Mouse (Mus musculus) regulatory T cell (primary cell): ENCODE data around the gene Nkx2-9.

Experiments used
- in situ Hi-C: fragments of 300-600 bp; cut with MboI, MseI; formaldehyde crosslinking; loops from one replicate; pipeline ENCODE4 v1.15.1; 2025; ENCODE audit warnings: high pct_unique_total_duplicates

Nkx2-9 gene

DNA sequence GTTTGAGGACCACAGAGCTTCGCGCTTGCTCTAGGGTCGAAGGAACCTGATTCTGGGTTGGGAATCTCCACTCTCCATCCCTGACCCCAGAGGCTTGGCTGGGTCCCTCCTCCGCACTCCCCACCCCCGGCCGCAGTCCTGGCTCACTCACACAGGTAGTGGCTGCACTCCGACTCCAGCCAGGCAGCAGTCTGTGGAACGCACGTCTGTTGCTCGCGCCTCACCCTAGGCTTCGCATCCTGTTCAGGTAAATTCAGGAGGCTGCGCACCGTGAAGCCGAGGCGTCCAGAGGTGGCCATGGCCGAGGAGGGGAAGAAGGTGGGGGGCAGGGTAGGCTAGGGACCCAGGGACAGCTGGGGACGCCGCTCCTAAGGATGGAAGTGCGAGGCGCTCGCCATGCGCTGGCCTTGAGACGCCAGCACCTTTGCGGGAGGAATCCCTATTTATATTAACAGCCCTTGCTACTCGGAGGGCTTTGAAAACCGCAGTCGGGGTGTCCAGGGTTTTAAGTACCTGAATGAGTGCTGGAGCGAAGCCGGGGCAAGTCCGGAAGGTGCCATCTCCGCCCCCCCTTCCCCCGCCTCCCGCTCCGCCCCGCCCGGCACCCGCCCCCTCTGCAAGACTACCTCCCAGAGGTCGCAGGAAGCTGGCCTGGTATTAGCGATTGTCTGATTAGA, at the start of gene Nkx2-9:
Gene Nkx2-9, minus strand, starts transcription at position 524 of the 677 bp plus-strand sequence.
- in situ Hi-C loops, result no loop called here

DNA sequence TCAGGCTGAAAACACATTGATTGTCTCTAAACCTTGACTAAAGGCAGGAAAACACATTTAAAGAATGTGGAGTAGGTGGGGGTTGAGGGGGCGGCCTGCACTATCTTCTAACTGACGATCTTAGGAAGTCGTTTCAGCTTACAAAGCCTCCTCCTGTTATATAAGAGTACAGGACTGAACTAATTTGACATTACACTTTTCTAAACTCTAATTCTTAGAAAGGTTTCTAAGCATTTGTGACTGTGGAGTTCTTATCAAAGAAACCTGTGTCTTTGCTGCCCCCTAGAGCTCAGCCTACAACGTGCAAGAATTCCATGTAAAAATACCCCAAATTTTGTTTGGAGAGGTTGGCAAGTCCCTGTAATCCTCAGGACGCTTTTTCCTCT, 24.1 kb upstream of the Nkx2-9 start:
- in situ Hi-C loops, result no loop called here

DNA sequence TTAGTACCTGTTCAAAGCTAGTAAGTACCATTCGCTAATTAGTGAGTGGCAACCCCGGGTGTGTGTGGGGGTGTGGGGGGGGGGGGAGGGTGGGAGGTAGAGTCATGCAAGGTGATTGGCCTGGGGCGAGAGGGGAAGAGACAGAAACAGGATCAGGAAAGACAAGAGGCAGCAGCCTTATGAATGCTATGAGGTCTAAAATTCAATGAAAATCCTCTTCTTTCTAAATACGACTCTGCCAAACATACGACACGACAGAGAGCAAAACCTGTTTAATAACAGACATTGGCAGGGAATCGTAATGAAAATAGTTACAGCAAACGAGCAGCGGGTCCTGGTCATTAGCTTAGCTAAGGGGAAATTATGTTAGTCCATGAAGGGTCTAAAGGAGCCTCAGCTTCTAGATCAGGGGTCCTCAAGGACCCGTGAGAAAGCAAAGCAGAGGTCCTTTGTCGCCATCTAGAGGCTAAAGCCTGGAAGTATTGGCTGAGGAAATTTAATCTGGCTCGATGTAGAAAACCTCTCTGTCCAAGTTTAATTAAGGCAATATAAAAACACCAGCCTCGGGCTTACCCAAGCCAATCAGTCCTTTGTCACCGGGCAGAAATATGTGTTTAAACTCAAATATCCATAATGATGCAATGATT, 23.6 kb upstream of the Nkx2-9 start:
- in situ Hi-C loops, result no loop called here

DNA sequence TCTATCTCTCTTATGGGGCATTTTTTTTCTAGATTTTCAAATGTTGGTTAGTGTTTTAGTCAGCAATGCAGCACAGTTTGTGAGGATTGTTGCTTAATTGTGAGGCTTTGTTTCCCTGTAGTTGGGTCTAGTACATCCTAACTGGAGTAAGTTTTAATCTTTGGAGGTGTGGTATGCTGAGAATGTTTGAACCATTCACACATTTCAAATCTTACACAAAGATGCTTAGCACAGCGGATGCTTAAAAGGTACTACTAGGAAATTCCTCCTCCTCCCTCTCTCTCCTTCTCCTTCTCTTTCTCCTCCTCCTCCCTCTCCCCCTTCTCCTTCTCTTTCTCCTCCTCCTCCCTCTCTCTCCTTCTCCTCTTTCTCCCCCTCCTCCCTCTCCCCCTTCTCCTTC, 3.0 kb upstream of the Nkx2-9 start:
- in situ Hi-C loops, result no loop called here

DNA sequence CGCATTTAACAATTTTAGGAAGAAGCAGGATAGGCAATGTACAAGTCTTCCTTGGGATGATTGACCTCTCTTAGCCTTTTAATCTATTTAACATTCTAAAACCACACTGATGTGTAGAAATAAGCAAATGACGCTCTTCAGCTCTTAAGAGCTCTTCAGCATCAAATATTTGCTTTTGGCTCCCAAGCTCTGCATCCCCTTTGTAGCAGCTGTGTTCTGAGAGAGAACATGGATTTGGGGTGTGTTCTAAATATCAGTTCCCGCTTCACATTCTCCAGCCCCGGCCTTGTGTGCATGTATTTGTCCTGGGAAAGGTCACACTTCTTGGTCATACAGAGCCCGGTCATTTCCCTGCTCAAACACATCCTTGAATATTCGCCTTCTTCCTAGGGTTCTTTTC, 2.3 kb upstream of the Nkx2-9 start:
- in situ Hi-C loops, result no loop called here

DNA sequence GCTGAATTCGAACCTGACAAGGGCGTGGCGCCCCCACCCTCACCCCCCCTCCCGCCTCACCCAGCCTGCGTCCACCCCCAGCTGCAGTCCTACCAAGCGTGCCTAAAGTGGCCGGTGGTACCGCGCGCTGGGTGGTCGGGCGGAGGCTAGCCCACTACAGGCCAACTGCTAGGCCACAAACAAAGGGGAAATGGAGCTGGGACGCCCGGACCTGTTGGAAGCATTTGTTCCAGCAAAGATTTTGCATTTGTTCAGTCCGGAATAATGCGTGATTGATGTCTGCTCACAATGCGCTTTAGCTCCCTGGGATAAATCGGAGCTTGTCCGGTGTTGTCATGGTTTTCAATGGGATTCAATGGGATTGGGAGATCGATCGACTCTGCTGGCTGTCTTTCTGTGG, 1.4 kb upstream of the Nkx2-9 start:
- in situ Hi-C loops, result no loop called here

DNA sequence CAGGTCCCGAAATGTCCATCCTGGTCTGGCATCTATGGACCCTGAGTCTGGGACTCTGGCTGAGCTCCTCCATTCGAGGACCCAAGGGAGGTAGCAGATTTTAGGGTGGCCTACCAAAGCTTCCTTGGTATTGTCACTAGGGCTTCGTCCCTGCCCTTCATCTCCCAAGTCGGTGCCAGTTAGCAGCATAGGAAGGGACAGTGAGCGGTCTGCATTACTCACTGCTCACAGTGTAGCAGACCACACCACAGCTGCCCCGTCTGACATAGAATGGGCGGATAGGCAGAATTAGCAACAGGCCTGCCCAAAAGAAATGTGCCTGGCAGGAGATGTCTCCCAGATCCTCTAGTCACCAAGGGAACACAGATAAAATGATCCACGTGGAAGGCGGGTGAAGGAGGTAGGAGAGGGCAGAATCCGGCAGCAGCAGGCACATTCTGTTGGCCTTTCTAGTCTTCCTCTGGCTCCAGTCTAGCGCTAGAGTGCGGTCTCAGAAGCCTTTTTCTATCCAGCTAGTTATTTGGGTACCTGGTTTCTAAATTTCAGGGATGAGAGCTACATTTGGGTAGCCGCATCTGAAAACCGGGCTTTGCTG, 929 bp upstream of the Nkx2-9 start:
- in situ Hi-C loops, result no loop called here

DNA sequence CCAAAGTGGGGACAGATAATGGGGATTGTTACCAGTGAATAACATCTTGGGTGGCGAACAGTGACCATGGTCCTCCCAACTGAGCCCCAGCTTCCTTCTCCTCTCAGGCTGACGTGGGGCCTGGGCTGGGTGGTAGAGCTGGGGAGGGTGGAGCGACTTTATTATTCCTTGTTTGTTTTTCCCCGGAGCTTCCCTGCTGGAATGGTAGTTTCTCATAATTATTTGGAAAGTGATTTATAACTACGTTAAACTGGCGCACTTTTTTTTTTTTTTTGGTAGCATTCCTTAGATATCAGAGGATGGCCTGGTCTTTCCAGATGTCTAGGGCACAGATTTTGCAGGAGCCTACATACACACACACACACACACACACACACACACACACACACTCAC, 350 bp upstream of the Nkx2-9 start:
- in situ Hi-C loops, result no loop called here

DNA sequence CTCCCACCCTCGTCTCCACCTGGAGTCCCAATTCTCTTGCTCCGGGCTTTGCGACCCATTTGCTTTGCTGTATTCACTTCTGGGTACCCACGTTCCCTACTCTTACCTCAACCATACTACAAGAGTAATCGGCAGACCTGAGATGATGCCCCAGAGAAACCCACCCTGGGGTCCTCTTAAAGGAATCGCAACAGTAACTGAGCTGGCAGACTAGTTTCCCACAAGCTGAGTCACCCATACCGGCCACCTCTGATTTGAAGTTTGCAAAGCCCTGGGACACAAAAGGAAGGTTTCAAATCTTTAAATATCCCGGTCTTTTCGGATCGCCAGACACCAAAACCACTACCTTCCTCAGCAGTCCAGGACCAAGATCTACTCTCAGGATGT, 742 bp downstream of the Nkx2-9 start:
- in situ Hi-C loops, result no loop called here

DNA sequence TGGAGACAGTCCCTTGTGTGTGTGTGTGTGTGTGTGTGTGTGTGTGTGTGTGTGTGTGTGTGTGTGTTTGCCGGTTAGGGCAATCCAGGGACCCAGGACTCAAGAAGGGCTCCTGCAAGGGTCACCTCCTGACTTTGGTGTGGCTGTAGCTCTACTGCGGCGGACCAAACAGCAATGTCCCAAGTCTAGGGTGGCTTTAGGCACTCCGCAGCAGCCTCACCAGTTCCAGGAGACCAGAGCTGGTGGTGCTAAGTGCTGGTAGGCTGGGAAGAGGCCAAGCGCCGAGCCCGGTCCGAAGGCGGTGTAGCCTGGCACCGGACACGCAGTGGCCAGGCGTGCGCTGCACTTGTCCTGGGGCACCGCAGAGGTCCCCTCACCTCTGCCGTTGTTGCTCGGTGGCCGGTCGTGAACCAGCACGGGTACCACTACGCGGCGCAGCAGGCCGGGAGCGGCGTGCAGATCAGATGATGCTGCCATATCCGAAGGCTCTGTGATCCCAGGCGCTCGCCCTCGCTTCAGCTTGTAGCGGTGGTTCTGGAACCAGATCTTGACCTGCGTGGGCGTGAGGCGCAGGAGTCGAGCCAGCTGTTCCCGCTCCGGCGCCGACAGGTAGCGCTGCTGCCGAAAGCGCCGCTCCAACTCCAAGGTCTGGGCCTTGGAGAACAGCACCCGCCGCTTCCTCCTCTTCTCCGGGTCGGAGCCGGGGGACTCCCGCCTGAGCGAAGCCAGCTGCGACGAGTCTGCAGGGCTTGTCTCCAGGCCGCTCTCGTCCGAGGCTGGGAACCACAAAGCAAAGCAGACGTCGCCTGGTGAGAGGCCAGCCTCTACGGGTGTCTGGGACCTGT, 1.4 kb downstream of the Nkx2-9 start:
- in situ Hi-C loops, result no loop called here

DNA sequence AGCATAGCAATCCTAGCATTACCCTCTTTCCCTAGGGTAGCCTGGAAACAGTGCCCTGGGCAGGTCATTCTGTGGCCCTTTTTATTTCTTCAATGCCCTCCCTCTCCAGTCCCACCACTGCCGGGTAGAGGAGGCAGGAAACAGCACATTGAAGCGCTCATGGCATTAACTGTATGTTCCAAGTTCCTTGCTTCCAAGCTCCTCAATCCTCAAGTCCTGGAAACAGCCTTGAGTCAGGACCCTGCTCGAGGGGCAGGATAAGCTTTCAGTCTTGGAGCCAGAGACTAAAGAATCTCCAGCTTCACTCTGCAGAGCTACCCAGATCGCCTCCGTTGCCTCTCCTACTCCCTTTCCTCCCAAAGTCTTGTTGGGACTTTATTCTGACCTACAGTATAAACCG, 2.2 kb downstream of the Nkx2-9 start:
- in situ Hi-C loops, result no loop called here

DNA sequence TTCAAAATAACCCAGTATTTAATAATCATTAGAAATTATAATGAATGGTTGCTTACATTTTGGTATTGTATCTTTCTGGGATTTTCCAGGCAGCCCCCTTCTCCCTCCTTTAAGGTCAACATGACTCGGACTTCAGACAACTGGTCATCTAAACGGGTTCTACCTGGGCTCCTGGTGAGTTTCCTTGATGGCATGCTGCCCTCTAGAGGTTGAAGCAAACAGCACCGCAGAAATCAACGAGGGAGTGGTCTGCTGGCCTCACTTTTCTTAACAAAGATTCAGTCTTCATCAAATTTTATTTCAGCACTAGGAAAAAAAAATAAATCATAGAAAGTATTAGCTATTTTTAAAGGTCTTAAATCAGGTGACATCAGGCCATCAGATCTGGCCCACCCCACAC, 21.4 kb downstream of the Nkx2-9 start:
- in situ Hi-C loops, result no loop called here

DNA sequence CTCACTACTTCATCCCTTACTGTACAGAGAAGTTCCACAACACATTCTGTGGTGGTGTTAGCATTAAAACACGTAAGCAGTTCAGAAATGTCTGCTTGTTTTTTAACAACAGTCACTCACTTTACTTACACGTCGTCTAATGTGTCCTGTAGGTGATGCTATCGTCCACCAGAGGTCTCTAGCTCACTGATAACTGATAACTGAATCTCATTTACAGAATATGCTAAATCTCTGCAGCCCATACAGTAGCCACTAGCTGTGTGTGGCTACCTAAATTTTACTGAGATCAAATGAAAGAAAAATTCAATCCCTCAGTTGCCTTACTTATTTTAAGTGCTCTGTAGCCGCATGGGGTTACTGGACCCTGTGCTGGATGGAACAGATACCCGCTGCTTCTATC, 25.3 kb downstream of the Nkx2-9 start:
- in situ Hi-C loops, result no loop called here
